Mouse (Mus musculus): ENCODE measurements around the gene Pnisr.

- TF ChIP-seq MAZ (IDR thresholded peaks at IDR 0.05; ENCODE audit: low read depth, low read length) (no peak), E2F4 (IDR thresholded peaks at IDR 0.05; ENCODE audit: borderline replicate concordance, low read depth, low read length) (no peak)
Observed at GRCm38 (mm10) chr4:21801620-21802019, 45.8 kb upstream of the Pnisr start.

All from MEL (cell line).